Mouse (Mus musculus) layer of hippocampus, postnatal 36 days (tissue): ENCODE data around the gene Kcna3. TPM values are rescaled to one million over a fixed set of nuclear protein-coding genes. Genes with fewer than 3 reads are reported as not detected.

Experiments used
- DNase-seq, 2 experiments: peaks; one replicate each; pipeline ENCODE4 v3.0.0; 2022
- total RNA-seq, 2 experiments: library from RNA; stranded (reverse); gene quantifications; 2 replicates each; pipeline ENCODE4 v1.2.3; 2021

The Kcna3 gene
- total RNA-seq, 2 experiments from 2014 or later: 20.3 to 21.8 TPM

DNA sequence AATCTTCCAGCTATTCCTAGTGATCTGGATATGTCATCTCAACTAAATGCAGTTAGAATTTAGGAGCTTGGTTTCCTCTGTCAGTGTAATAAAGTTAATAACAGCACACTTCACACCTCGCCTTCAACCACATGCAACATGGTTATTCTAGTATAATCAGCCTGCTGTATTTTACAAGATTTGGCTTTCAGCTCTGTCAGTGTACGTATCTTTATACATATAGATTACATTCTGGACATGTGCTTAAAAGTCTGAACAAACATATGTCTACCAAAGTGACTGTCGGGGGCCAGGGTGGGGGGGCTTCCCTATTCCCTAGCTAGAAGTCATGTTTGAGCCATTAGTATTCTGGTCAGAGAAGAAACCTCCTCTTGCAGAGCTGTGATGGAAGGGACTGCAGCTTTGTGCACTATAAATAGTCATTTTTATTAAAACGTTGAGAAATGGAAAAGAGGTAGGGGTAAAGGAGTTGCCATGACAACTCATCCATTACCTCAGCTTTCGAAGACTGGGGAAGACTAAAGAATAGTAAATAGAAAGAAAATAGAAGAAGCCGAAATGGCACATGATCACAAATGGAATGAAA, 29.6 kb downstream of the Kcna3 start:
- DNase-seq: no peak

- no peak for DNase-seq
These were observed 30.3 kb downstream of the Kcna3 start for GRCm38 (mm10) chr3:107066165-107066850.

DNA sequence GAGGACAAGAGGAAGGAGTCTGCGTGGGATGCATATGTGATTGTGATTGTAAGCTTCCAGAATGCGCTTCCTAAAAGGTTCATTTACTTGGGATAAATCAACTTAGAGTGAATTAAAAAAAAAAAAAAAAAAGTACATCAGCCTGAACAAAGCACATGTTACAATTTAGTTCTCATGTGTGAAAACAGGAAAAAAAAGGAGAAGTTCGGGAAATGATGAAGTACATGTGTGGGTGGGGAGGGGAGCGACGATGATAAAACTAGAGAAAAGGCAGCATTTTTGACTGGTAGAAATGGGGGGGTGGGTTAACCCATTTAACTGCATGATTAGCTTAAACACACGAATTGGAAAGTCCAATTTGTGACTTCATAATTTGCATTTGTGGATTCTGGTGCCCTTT, 31.3 kb downstream of the Kcna3 start:
- DNase-seq: no peak

DNA sequence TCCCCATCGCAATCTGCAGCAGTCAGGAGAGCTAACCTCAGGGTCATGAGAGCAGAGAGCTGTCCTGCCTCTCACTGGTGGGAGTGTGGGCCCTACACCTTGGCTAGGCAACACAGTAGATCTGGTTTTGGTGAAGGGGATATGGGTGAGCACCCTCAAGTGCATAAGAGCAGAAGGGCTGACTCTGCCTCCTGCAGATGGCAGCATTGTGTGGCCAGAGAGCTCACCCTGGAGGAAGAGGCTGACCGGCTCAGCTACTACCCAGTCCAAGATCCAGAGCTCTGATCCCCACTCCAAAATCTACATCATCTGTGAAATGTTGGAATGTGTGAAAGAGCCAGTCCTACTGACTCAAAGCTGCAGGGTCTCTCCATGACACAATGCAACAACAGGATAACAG, 37.9 kb downstream of the Kcna3 start:
- DNase-seq: no peak

DNA sequence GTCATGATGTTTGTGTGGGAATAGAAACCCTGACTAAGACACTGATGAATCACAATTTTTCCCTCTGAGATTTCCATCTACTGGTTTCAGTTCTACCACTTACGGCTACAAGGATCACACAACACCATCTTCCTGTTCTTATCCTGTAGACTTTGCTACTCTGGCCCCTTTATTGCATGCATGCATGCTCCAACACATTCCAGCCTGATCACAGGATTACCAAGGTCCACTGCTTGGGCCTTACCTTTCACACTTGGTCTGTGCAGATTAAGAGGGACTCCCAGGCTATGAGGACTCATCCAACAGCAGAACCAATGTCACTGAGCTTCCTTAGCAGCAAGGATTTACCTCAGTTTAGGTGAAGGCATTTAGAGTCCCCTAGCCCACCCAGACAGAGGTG, 39.7 kb downstream of the Kcna3 start:
- no peak for DNase-seq

- no peak for DNase-seq
These were observed 40.7 kb downstream of the Kcna3 start for GRCm38 (mm10) chr3:107076658-107077057.

- DNase-seq: no peak
These were observed 41.1 kb downstream of the Kcna3 start for GRCm38 (mm10) chr3:107077101-107077500.

DNA sequence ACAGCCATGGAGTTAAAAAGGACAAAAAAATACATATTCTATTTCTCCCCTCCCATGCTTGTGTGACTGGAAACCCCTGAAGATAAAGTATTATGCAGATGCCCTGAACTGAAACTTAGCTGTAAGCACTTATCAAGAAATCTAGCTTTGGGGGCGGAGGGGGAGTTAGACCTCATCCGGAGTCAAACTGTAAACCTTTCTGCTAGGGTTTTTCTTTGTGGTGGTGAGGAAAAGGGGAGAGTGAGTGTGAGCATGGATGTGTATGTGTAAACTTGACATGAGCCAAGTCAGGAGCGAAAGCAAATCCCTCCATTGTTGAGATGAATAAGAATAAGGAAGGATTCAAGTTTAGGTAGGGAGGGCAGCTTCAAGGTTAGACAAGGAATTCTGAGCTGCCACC, 44.8 kb downstream of the Kcna3 start:
- DNase-seq: no peak

GRCm38 (mm10) chr3:107081227-107081626, 45.3 kb downstream of the Kcna3 start:
- no peak for DNase-seq

DNA sequence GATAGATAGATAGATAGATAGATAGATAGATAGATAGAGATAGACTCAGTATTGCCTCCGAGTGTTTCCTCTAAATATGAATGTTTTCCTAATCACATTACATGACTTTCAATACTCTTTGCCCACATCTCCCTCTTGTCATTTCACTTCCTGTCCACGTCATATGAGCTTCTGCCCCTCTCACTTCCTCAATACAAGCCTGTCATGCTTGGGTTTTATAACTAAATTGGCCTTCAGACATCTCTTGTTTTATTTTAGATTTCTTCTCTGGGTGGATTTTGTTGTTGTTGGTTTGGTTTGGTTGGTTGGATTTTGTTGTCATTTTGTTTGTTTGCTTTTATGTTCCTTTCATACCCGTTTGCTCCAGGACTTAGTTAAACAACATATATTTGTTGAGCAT, 48.6 kb downstream of the Kcna3 start:
- no peak for DNase-seq

DNA sequence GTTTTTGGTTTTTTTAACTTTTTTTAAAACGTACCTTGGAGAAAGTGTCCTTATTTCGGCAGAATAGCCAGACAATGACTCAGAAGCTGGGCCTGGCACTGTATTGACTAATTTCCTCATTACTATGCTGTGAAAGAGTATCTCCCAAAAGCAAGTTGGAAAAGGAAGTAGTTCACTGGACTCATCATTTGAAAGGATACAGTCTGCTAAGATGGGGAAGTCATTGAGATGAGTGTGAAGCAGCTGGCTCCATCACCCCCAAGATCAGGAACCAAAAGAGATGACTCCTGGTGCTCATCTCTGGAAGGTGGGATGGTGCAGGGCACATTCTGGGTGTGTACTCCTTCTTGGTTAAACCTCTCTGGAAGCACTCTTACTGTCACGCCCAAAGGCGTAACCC, 51.4 kb downstream of the Kcna3 start:
- no peak for DNase-seq

Other genes with a start within 250 kb of the Kcna3 start
- 1 to 10 TPM; 9.1 to 9.4 TPM for gene Cd53, start 246.0 kb upstream of the Kcna3 start, total RNA-seq
- gene Olfr266, start 209.9 kb upstream of the Kcna3 start, total RNA-seq: not detected
- 10 to 100 TPM; 91.3 to 91.6 TPM for gene Kcna2, start 65.0 kb downstream of the Kcna3 start, total RNA-seq
- gene Kcna10, start 146.9 kb downstream of the Kcna3 start, total RNA-seq: not detected
- under 1 TPM in 1 of 2 experiments, not detected in 1; 0.30 TPM for gene Cym, start 185.6 kb downstream of the Kcna3 start, total RNA-seq
- not detected for gene A630076J17Rik, start 194.4 kb downstream of the Kcna3 start, total RNA-seq
- not detected for gene Prok1, start 203.5 kb downstream of the Kcna3 start, total RNA-seq
- gene Lamtor5, start 242.7 kb downstream of the Kcna3 start, total RNA-seq: 10 to 100 TPM; 64.0 to 79.4 TPM